Mouse (Mus musculus): ENCODE measurements around the gene H2-D1. TPM values are rescaled to one million over a fixed set of nuclear protein-coding genes. Genes with fewer than 3 reads are reported as not detected.
"Not testable (repeated sequence)": the region's sequence is repeated elsewhere in the genome, so short reads cannot be mapped to it uniquely, and the experiment has no call there.

H2-D1 gene
- polyA plus RNA-seq, 2 experiments, result 26.0 to 53.9 TPM

GRCm38 (mm10) chr17:35232659-35233058, 29.9 kb upstream of the H2-D1 start:
- Histone ChIP-seq H3K4me3 (replicated peaks; ENCODE audit: low read length) (no peak overlapping the region), H3K4me1 (ENCODE audit: control insufficient read depth, insufficient read depth, low read length) (peaks cover 23% of the 10 kb centered on the region), H3K4me2 (replicated peaks; ENCODE audit: low read depth, low read length, severe bottlenecking) (no peak overlapping the region), H3K27ac (replicated peaks; ENCODE audit: low read depth, low read length) (peak overlapping the region; percentile 63; the same call in 1 of the 2 replicates), H3K9me3 (ENCODE audit: control insufficient read depth, low read length) (no peaks in the 10 kb centered on the region), H3K27me3 (ENCODE audit: control insufficient read depth, insufficient read depth, low read length) (no peaks in the 10 kb centered on the region), H3K36me3 (ENCODE audit: control insufficient read depth, insufficient read depth, low read length) (peaks cover 47% of the 10 kb centered on the region), H3K9ac (ENCODE audit: low read depth, low read length, severe bottlenecking) (no peak overlapping the region)
- no peak for ATAC-seq (ENCODE audit: low FRiP score, low read depth)
- 78% methylated on average over 5 of the region's 5 CpGs for WGBS
- TF ChIP-seq POLR2A (IDR thresholded peaks at IDR 0.05; ENCODE audit: borderline replicate concordance, extremely low read depth, insufficient read depth, insufficient read length), result no peak
- no peak for DNase-seq (ENCODE audit: low spot score)

GRCm38 (mm10) chr17:35233114-35233980, 29.2 kb upstream of the H2-D1 start, which contains the start of gene Atp6v1g2:
TSS of gene Atp6v1g2 (plus strand) at chr17:35233660.
- no peak for ATAC-seq (ENCODE audit: low FRiP score, low read depth)
- H3K27ac ChIP-seq (replicated peaks; ENCODE audit: low read depth, low read length), result peak within 1 kb of the TSS; percentile 94
- no peak for TF ChIP-seq POLR2A (IDR thresholded peaks at IDR 0.05; ENCODE audit: borderline replicate concordance, extremely low read depth, insufficient read depth, insufficient read length)
- H3K36me3 ChIP-seq (ENCODE audit: control insufficient read depth, insufficient read depth, low read length), result peaks cover 42% of the 10 kb centered on the region
- no peaks in the 10 kb centered on the region for H3K27me3 ChIP-seq (ENCODE audit: control insufficient read depth, insufficient read depth, low read length)
- H3K9ac ChIP-seq (ENCODE audit: low read depth, low read length, severe bottlenecking), result peak within 1 kb of the TSS; percentile 84; the same call in 1 of the 2 replicates
- peak within 1 kb of the TSS; percentile 91 for H3K4me2 ChIP-seq (replicated peaks; ENCODE audit: low read depth, low read length, severe bottlenecking)
- peak; percentile 32 for DNase-seq (ENCODE audit: low spot score)
- WGBS, result 61% methylated on average over 18 of the region's 18 CpGs
- peaks cover 23% of the 10 kb centered on the region for H3K4me1 ChIP-seq (ENCODE audit: control insufficient read depth, insufficient read depth, low read length)
- H3K4me3 ChIP-seq (replicated peaks; ENCODE audit: low read length), result peak within 1 kb of the TSS; percentile 62
- no peaks in the 10 kb centered on the region for H3K9me3 ChIP-seq (ENCODE audit: control insufficient read depth, low read length)

GRCm38 (mm10) chr17:35234090-35234489, 28.4 kb upstream of the H2-D1 start:
- not testable (repeated sequence) for H3K27me3 ChIP-seq (ENCODE audit: control insufficient read depth, insufficient read depth, low read length); ATAC-seq (ENCODE audit: low FRiP score, low read depth); H3K9me3 ChIP-seq (ENCODE audit: control insufficient read depth, low read length); H3K9ac ChIP-seq (ENCODE audit: low read depth, low read length, severe bottlenecking); DNase-seq (ENCODE audit: low spot score)
- Histone ChIP-seq H3K4me2 (replicated peaks; ENCODE audit: low read depth, low read length, severe bottlenecking) (peak overlapping the region; percentile 91), H3K4me1 (ENCODE audit: control insufficient read depth, insufficient read depth, low read length) (peaks cover 23% of the 10 kb centered on the region), H3K27ac (replicated peaks; ENCODE audit: low read depth, low read length) (peak overlapping the region; percentile 63; the same call in 1 of the 2 replicates), H3K36me3 (ENCODE audit: control insufficient read depth, insufficient read depth, low read length) (peaks cover 35% of the 10 kb centered on the region), H3K4me3 (replicated peaks; ENCODE audit: low read length) (peak overlapping the region; percentile 62; the same call in 1 of the 2 replicates)
- 88% methylated on average over 7 of the region's 7 CpGs for WGBS

- 0 out of 2 replicates have a peak, but pooled peaks have one; percentile 41 for TF ChIP-seq POLR2A (IDR thresholded peaks at IDR 0.05; ENCODE audit: borderline replicate concordance, extremely low read depth, insufficient read depth, insufficient read length)
Observed at GRCm38 (mm10) chr17:35234903-35235302, 27.6 kb upstream of the H2-D1 start.

GRCm38 (mm10) chr17:35235614-35236389, 26.7 kb upstream of the H2-D1 start, which contains the start of gene Nfkbil1:
TSS of gene Nfkbil1 (minus strand) at chr17:35235792.
- Histone ChIP-seq H3K4me2 (replicated peaks; ENCODE audit: low read depth, low read length, severe bottlenecking) (peak within 1 kb of the TSS; percentile 91), H3K27me3 (ENCODE audit: control insufficient read depth, insufficient read depth, low read length) (no peaks in the 10 kb centered on the region), H3K9me3 (ENCODE audit: control insufficient read depth, low read length) (no peaks in the 10 kb centered on the region), H3K4me3 (replicated peaks; ENCODE audit: low read length) (peak within 1 kb of the TSS; percentile 62), H3K4me1 (ENCODE audit: control insufficient read depth, insufficient read depth, low read length) (peaks cover 27% of the 10 kb centered on the region), H3K36me3 (ENCODE audit: control insufficient read depth, insufficient read depth, low read length) (peaks cover 18% of the 10 kb centered on the region; the same call in 1 of the 2 replicates), H3K27ac (replicated peaks; ENCODE audit: low read depth, low read length) (peak within 1 kb of the TSS; percentile 94), H3K9ac (ENCODE audit: low read depth, low read length, severe bottlenecking) (peak within 1 kb of the TSS; percentile 84)
- WGBS, result under 1% methylated on average over 35 of the region's 35 CpGs
- ATAC-seq (ENCODE audit: low FRiP score, low read depth), result peak; percentile 84
- 0 out of 2 replicates have a peak, but pooled peaks have one; percentile 44 for TF ChIP-seq POLR2A (IDR thresholded peaks at IDR 0.05; ENCODE audit: borderline replicate concordance, extremely low read depth, insufficient read depth, insufficient read length)
- peak; percentile 93 for DNase-seq (ENCODE audit: low spot score)

More at GRCm38 (mm10) chr17:35234903-35235302, 27.6 kb upstream of the H2-D1 start:
- H3K4me3 ChIP-seq (replicated peaks; ENCODE audit: low read length), result peak overlapping the region; percentile 62
- DNase-seq (ENCODE audit: low spot score) (peak; percentile 26), ATAC-seq (ENCODE audit: low FRiP score, low read depth) (no peak)
- peak overlapping the region; percentile 84 for H3K9ac ChIP-seq (ENCODE audit: low read depth, low read length, severe bottlenecking)
- WGBS, result 13% methylated on average over 31 of the region's 31 CpGs
- H3K4me2 ChIP-seq (replicated peaks; ENCODE audit: low read depth, low read length, severe bottlenecking), result peak overlapping the region; percentile 91
- H3K27ac ChIP-seq (replicated peaks; ENCODE audit: low read depth, low read length), result peak overlapping the region; percentile 94
- H3K27me3 ChIP-seq (ENCODE audit: control insufficient read depth, insufficient read depth, low read length), result no peaks in the 10 kb centered on the region
- no peaks in the 10 kb centered on the region for H3K9me3 ChIP-seq (ENCODE audit: control insufficient read depth, low read length)
- H3K36me3 ChIP-seq (ENCODE audit: control insufficient read depth, insufficient read depth, low read length), result peaks cover 26% of the 10 kb centered on the region
- peaks cover 23% of the 10 kb centered on the region for H3K4me1 ChIP-seq (ENCODE audit: control insufficient read depth, insufficient read depth, low read length)

Data from limb, embryonic 14.5 days (tissue).